Mouse (Mus musculus) heart, embryonic 14.5 days (tissue): ENCODE measurements around the gene Rcor1. TPM values are rescaled to one million over a fixed set of nuclear protein-coding genes. Genes with fewer than 3 reads are reported as not detected.

ENCODE experiments used
- ATAC-seq: fragments of 200-750 bp; cut with Nextera tagmentation; 2 replicates; pipeline ENCODE4 v1.8.0; 2017; ENCODE audit warnings: low read depth, moderate TSS enrichment; ENCODE audit not compliant: insufficient number of reproducible peaks, insufficient read depth, low FRiP score
- H3K27ac ChIP-seq, 2 experiments: fragments of 200-500 bp in 1 of 2; fragments of 300-500 bp in 1 of 2; sonication (generic) in 1 of 2; replicated peaks in 1 of 2; 2 replicates each; pipeline ENCODE4 v1.5.1; 2012 to 2014; ENCODE audit warnings: low read depth in 2 of 2, low read length in 2 of 2, control low read depth in 1 of 2, mild to moderate bottlenecking in 1 of 2, mixed read lengths in 1 of 2; ENCODE audit not compliant: control insufficient read depth in 1 of 2, insufficient read depth in 1 of 2
- H3K27me3 ChIP-seq: fragments of 300-500 bp; sonication (generic); 2 replicates; pipeline ENCODE4 v1.6.1; 2014; ENCODE audit warnings: mild to moderate bottlenecking, low read length, control low read depth; ENCODE audit not compliant: control insufficient read depth, insufficient read depth
- H3K36me3 ChIP-seq: fragments of 300-500 bp; sonication (generic); 2 replicates; pipeline ENCODE4 v1.6.1; 2014; ENCODE audit warnings: mild to moderate bottlenecking, control low read depth, low read length, mixed read lengths; ENCODE audit not compliant: control insufficient read depth, insufficient read depth
- H3K4me1 ChIP-seq, 2 experiments: fragments of 200-500 bp in 1 of 2; fragments of 300-500 bp in 1 of 2; sonication (generic) in 1 of 2; 2 replicates each; pipeline ENCODE4 v1.6.1; 2012 to 2014; ENCODE audit warnings: low read length in 2 of 2, control low read depth in 1 of 2, mixed read lengths in 1 of 2; ENCODE audit not compliant: control insufficient read depth in 2 of 2, insufficient read depth in 2 of 2
- H3K4me2 ChIP-seq: fragments of 300-500 bp; sonication (generic); 2 replicates; pipeline ENCODE4 v1.6.1; 2014; ENCODE audit warnings: mild to moderate bottlenecking, low read length
- H3K4me3 ChIP-seq, 2 experiments: fragments of 200-500 bp in 1 of 2; fragments of 300-500 bp in 1 of 2; sonication (generic) in 1 of 2; 2 replicates each; pipeline ENCODE4 v1.5.1; 2012 to 2014; ENCODE audit warnings: low read length in 2 of 2, mild to moderate bottlenecking in 2 of 2, control low read depth in 1 of 2, low read depth in 1 of 2, moderate library complexity in 1 of 2; ENCODE audit not compliant: control insufficient read depth in 1 of 2, insufficient read depth in 1 of 2
- H3K9ac ChIP-seq: fragments of 300-500 bp; sonication (generic); 2 replicates; pipeline ENCODE4 v1.6.1; 2014; ENCODE audit warnings: mild to moderate bottlenecking, low read length
- H3K9me3 ChIP-seq: fragments of 300-500 bp; sonication (generic); 2 replicates; pipeline ENCODE4 v1.6.1; 2016; ENCODE audit warnings: low read length, control low read depth; ENCODE audit not compliant: control insufficient read depth
- WGBS: fragments of 180-500 bp; shearing (Covaris S2); extraction: QIAGEN DNeasy Blood & Tissue Kit; methylation state at CpG from one replicate; pipeline ENCODE4 v1.1.7; 2014; 5-methylcytosine and 5-hydroxymethylcytosine counted together
- polyA plus RNA-seq: library from polyadenylated mRNA; unstranded; fragments of >200 nt; fragmentation: Nextera tagmentation; extraction: Ambion mirVana; gene quantifications from 2 replicates; pipeline ENCODE4 v1.2.1, GENCODE M21; 2014

The Rcor1 gene
- polyA plus RNA-seq = 12.3 and 12.6 TPM in 2 replicates

GRCm38 (mm10) chr12:111038976-111039612 is at the start of gene Rcor1:
Gene Rcor1 (plus strand): TSS chr12:111039351.
- peak within 1 kb of the TSS; percentile 96 for H3K4me2 ChIP-seq

GRCm38 (mm10) chr12:110989409-110989808 is 49.7 kb upstream of the Rcor1 start:
- 81% methylated on average over 3 of the region's 3 CpGs for WGBS
- H3K36me3 ChIP-seq = no peaks in the 10 kb centered on the region
- H3K4me3 ChIP-seq = no peak overlapping the region
- H3K27ac ChIP-seq = no peak overlapping the region
- ATAC-seq = no peak
- H3K9ac ChIP-seq = no peak overlapping the region
- peaks cover 3 to 11% of the 10 kb centered on the region in 2 experiments; a peak in 2 of 4 replicates for H3K4me1 ChIP-seq
- H3K4me2 ChIP-seq = no peak overlapping the region
- H3K27me3 ChIP-seq = no peaks in the 10 kb centered on the region
- H3K9me3 ChIP-seq = no peaks in the 10 kb centered on the region

More at GRCm38 (mm10) chr12:111038976-111039612, at the start of gene Rcor1:
- H3K27me3 ChIP-seq = no peaks in the 10 kb centered on the region
- peaks cover 13 to 20% of the 10 kb centered on the region in 2 experiments for H3K4me1 ChIP-seq
- H3K9me3 ChIP-seq = no peaks in the 10 kb centered on the region
- peak within 1 kb of the TSS; percentile 94 to 99 for H3K4me3 ChIP-seq
- peak within 1 kb of the TSS; percentile 99 for H3K9ac ChIP-seq
- H3K36me3 ChIP-seq = peaks cover 15% of the 10 kb centered on the region
- ATAC-seq = peak; percentile 95
- peak within 1 kb of the TSS; percentile 99 for H3K27ac ChIP-seq
- under 1% methylated on average over 38 of the region's 76 CpGs for WGBS

GRCm38 (mm10) chr12:110990500-110990899 is 48.7 kb upstream of the Rcor1 start:
- Histone ChIP-seq H3K9ac (no peak overlapping the region), H3K9me3 (no peaks in the 10 kb centered on the region), H3K36me3 (no peaks in the 10 kb centered on the region), H3K4me2 (no peak overlapping the region), H3K4me1 (peaks cover 3 to 11% of the 10 kb centered on the region in 2 experiments; a peak in 2 of 4 replicates), H3K27me3 (no peaks in the 10 kb centered on the region), H3K27ac (no peak overlapping the region), H3K4me3 (no peak overlapping the region)
- WGBS = 88% methylated on average over 7 of the region's 7 CpGs
- no peak for ATAC-seq

GRCm38 (mm10) chr12:110991361-110992127 is 47.6 kb upstream of the Rcor1 start:
- Histone ChIP-seq H3K4me1 (peaks cover 3 to 11% of the 10 kb centered on the region in 2 experiments; a peak in 2 of 4 replicates), H3K4me2 (peak overlapping the region; percentile 78), H3K4me3 (peak overlapping the region; percentile 49 to 74), H3K36me3 (no peaks in the 10 kb centered on the region), H3K27me3 (no peaks in the 10 kb centered on the region), H3K9ac (peak overlapping the region; percentile 73), H3K27ac (peak overlapping the region; percentile 44 to 83), H3K9me3 (no peaks in the 10 kb centered on the region)
- WGBS = 4% methylated on average over 23 of the region's 23 CpGs
- peak; percentile 77 for ATAC-seq

GRCm38 (mm10) chr12:110992128-110992553 is 47.0 kb upstream of the Rcor1 start:
- under 1% methylated on average over 23 of the region's 24 CpGs for WGBS
- Histone ChIP-seq H3K9me3 (no peaks in the 10 kb centered on the region), H3K27ac (peak overlapping the region; percentile 80 to 83), H3K4me1 (peaks cover 3 to 11% of the 10 kb centered on the region in 2 experiments; a peak in 2 of 4 replicates), H3K9ac (peak overlapping the region; percentile 73), H3K27me3 (no peaks in the 10 kb centered on the region), H3K36me3 (no peaks in the 10 kb centered on the region), H3K4me2 (peak overlapping the region; percentile 78), H3K4me3 (peak overlapping the region; percentile 49 to 74)
- ATAC-seq = peak; percentile 84

GRCm38 (mm10) chr12:110992771-110993170 is 46.4 kb upstream of the Rcor1 start:
- peak overlapping the region; percentile 73 for H3K9ac ChIP-seq

GRCm38 (mm10) chr12:110993226-110993625 is 45.9 kb upstream of the Rcor1 start:
- Histone ChIP-seq H3K27me3 (no peaks in the 10 kb centered on the region), H3K4me3 (no peak overlapping the region), H3K4me2 (no peak overlapping the region), H3K36me3 (no peaks in the 10 kb centered on the region), H3K27ac (no peak overlapping the region), H3K9me3 (peaks cover 7% of the 10 kb centered on the region), H3K4me1 (peaks cover 3 to 11% of the 10 kb centered on the region in 2 experiments; a peak in 2 of 4 replicates), H3K9ac (no peak overlapping the region)
- ATAC-seq = no peak
- WGBS = 91% methylated on average over 3 of the region's 3 CpGs

More at GRCm38 (mm10) chr12:110992771-110993170, 46.4 kb upstream of the Rcor1 start:
- peak overlapping the region; percentile 49 to 74; a peak in 2 of 4 replicates for H3K4me3 ChIP-seq
- no peaks in the 10 kb centered on the region for H3K36me3 ChIP-seq
- H3K27me3 ChIP-seq = no peaks in the 10 kb centered on the region
- 76% methylated on average over 12 of the region's 12 CpGs for WGBS
- no peak for ATAC-seq
- H3K27ac ChIP-seq = peak overlapping the region in 1 of 2 experiments; percentile 83; a peak in 1 of 4 replicates
- H3K4me1 ChIP-seq = peaks cover 3 to 11% of the 10 kb centered on the region in 2 experiments; a peak in 2 of 4 replicates
- H3K9me3 ChIP-seq = peaks cover 2% of the 10 kb centered on the region
- H3K4me2 ChIP-seq = peak overlapping the region; percentile 78
